Mouse (Mus musculus) cerebellum, adult 11 months (tissue): Measurements from ENCODE around the gene Cga.
"Not testable (repeated sequence)": the region's sequence is repeated elsewhere in the genome, so short reads cannot be mapped to it uniquely, and the experiment has no call there.

Source experiments
- DNase-seq: peaks from one replicate; pipeline ENCODE4 v3.0.0; 2022

Gene Cga

DNA sequence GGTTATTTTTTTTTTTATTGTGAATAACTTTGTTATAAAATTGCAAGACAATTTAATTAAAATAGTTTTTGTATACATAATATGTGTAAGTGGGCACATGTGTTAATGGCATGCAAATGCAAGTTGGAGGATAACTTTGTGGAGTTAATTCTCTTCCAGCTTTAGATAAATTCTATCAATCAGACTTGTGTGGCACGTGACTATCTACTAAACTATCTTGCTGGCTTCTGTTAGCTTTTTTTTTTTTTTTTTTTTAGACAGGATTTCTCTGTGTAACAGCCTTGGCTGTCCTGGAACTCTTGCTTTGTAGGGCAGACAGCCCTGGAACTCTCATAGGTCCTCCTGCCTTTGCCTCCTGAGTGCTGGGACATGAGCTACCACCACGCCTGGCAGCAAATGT, 4.9 kb downstream of the Cga start:
- DNase-seq = no peak

DNA sequence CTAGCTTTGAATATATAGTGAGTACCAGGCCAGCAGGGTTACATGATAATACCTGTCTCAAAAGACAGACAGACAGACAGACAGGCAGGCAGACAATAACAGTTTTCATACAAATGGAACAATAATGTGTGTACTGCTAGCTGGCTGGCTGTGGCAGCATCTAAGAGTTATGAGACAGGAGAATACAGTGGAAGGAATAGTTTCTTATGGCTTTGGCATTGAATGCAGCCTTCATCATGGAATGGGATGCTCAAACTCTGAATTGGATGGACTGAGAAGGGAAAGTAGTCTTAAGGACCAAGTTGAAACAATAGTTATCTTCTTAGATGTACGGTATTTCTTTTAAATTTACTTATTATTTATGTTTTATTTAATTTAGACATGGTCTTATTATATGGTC, 5.7 kb downstream of the Cga start:
- DNase-seq = no peak

DNA sequence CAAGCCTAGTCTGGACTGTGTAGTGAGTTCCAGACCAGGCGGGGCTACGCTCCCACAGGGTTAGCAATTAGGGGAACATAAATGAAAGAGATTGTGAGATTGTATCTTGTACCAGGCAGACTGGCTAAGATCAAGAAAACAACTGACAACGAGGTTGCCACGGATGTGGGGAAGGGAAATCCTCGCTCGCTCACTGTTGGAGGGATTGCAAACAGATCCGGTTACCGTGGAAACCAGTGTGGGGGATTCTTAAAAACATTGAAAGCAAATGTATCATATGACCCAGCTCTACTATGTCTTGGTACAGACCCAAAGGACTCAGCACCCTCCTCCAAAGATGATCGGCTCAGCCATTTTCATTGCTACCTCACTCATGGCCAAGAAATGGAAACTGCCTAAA, 6.6 kb downstream of the Cga start:
- no peak for DNase-seq

- no peak for DNase-seq
These were observed 7.6 kb downstream of the Cga start for GRCm38 (mm10) chr4:34901166-34901565.

GRCm38 (mm10) chr4:34901582-34901981, 8.0 kb downstream of the Cga start:
- DNase-seq = not testable (repeated sequence)

GRCm38 (mm10) chr4:34905396-34905795, 11.8 kb downstream of the Cga start:
- DNase-seq = no peak

GRCm38 (mm10) chr4:34906151-34906550, 12.6 kb downstream of the Cga start:
- DNase-seq = no peak

DNA sequence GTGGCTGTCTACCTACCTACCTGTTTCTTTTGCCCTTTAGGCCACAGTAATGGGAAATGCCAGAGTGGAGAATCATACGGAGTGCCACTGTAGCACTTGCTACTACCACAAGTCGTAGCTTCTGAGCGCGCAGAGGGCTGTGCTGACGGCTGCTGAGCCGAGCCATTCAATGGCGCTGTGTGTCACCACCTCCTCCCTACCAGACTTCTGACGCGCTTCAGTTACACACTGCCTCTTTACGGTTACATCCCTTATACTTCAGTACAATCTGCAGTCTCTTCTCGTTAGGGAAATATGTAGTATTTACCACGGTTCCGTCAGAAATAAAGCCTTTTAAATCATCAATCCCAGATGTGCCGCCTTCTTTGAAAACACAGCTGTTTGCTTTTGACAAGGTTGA, 13.4 kb downstream of the Cga start:
- DNase-seq = no peak

DNA sequence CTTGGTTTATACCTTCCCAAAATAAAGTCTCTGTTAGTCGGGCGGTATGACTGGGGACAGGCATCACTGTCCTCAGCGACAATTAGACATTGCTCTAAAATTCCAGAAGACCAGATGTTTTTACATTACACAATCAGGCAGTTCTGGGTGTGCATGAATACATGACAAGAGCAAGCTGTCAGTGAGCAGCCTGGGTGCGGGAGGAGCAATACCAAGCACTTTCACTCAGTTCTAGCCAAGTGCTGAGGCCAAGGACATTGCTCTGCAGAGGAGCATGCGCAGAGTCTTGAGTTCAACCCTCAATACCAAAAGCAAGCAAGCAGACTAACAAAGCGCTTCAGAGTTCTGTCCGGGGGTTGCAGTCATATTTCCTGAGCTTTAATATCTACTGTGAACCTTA, 14.5 kb downstream of the Cga start:
- DNase-seq = no peak

DNA sequence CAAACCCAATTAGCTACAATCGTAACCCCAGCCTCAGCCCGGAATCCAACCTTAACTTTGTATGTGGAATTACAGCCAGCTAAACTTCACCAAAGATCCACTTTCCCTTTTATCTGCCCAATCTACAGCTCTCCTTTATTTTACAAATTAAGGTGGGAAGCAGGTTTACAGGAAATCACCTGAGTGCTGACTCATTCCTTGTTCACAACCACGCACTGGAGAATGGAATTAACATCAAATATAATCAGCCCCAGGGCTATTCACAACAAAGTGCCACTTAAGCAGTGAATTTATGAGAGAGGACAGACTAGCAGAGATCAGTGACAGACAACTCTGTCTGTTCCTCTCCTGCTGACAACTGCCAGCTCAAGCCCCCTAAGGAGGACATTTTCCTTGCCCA, 17.8 kb downstream of the Cga start:
- no peak for DNase-seq

GRCm38 (mm10) chr4:34912171-34912570, 18.6 kb downstream of the Cga start:
- DNase-seq = no peak

DNA sequence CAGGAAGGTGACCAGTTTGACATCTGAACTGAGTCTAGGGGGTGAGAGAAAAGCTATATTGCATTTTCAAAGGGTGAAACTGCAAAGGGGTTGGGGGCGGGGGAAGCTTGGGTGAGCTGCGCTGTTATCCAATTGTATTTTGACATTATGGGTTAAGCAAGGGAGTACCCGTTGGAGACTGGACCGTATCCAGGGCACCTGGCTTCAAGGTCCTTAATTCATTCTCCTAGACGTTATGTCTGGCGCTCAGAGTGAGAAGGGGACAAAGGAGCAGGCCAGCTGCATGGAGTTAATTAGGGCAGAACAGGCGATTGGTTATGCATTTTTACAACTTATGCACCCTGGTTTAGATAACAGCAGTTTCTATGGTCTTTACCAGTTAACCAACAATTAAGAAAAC, 23.8 kb downstream of the Cga start:
- DNase-seq = no peak

- DNase-seq = peak; percentile 26
These were observed 28.7 kb downstream of the Cga start for GRCm38 (mm10) chr4:34922177-34922870.

- not testable (repeated sequence) for DNase-seq
These were observed 34.8 kb downstream of the Cga start for GRCm38 (mm10) chr4:34928386-34928785.

- DNase-seq = no peak
These were observed 47.5 kb downstream of the Cga start for GRCm38 (mm10) chr4:34941046-34941445.

DNA sequence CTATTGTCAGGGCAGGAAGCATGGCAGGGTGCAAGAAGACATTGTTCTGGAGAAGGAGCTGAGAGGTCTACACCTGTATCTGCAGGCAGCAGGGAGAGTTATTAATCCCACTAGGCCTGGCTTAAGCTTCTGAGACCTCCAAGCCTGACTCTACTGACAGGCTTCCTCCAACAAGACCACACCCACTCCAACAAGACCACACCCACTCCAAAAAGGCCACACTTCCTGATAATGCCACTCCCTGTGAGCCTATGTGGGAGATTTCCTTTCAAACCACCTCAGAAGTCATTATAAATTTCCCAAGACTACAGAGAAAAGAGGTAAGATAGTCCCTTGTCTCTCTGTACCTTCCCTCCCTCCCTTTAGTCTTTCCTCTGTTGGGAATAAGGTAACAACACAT, 53.6 kb downstream of the Cga start:
- DNase-seq = no peak

DNA sequence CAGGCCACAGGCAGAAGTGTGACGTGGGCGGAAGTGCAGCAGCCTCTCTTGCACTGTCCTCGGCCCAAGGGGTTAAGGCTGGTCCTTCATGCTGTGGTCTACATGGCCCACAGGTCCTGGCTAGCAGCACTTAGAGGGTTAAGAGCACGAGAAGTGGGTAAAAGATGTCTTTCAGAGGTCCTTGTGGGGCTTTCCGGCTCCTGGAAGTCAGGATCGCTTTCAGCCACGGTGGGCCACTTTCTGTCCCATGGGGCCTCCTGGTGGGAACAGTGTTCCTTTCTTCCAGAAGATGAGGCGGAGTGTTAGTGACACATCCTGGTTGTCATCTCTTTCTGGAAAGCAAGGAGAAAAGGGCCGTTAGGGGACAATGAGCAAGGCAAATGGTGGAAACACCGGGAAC, 60.1 kb downstream of the Cga start:
- no peak for DNase-seq
